Mouse (Mus musculus) limb, embryonic 10.5 days (tissue): ENCODE measurements around the gene Ap5z1. TPM values are rescaled to one million over a fixed set of nuclear protein-coding genes. Genes with fewer than 3 reads are reported as not detected.
A peak's percentile ranks its signal among the peaks of the same experiment; 100 is the strongest.

Source experiments
- DNase-seq: peaks from one replicate; pipeline ENCODE4 v3.0.0-alpha.2; 2017; ENCODE audit warnings: low spot score
- H3K27ac ChIP-seq: fragments of 300-500 bp; sonication (generic); 2 replicates; pipeline ENCODE4 v1.5.1; 2016; ENCODE audit warnings: mild to moderate bottlenecking
- H3K27me3 ChIP-seq: fragments of 300-500 bp; sonication (generic); 2 replicates; pipeline ENCODE4 v1.6.1; 2016; ENCODE audit warnings: low read depth, mild to moderate bottlenecking; ENCODE audit not compliant: poor library complexity, severe bottlenecking
- H3K36me3 ChIP-seq: fragments of 300-500 bp; sonication (generic); 2 replicates; pipeline ENCODE4 v1.6.1; 2016; ENCODE audit warnings: mild to moderate bottlenecking, moderate library complexity
- H3K4me1 ChIP-seq: fragments of 300-500 bp; sonication (generic); 2 replicates; pipeline ENCODE4 v1.6.1; 2016
- H3K4me3 ChIP-seq: fragments of 300-500 bp; sonication (generic); 2 replicates; pipeline ENCODE4 v1.5.1; 2016; ENCODE audit warnings: mild to moderate bottlenecking, moderate library complexity
- H3K9me3 ChIP-seq: fragments of 300-500 bp; sonication (generic); replicated peaks from 2 replicates; pipeline ENCODE4 v1.6.1; 2016; ENCODE audit warnings: mild to moderate bottlenecking
- WGBS: fragments of 180-500 bp; shearing (Covaris S2); methylation state at CpG from one replicate; pipeline ENCODE4 v1.1.7; 2016; 5-methylcytosine and 5-hydroxymethylcytosine counted together
- polyA plus RNA-seq: library from polyadenylated mRNA; unstranded; fragments of >200 nt; fragmentation: Nextera tagmentation; extraction: Ambion mirVana; gene quantifications from 2 replicates; pipeline ENCODE4 v1.2.1, GENCODE M21; 2016

Gene Ap5z1
- polyA plus RNA-seq, 1 experiment from 2014 or later, result 16.2 TPM

DNA sequence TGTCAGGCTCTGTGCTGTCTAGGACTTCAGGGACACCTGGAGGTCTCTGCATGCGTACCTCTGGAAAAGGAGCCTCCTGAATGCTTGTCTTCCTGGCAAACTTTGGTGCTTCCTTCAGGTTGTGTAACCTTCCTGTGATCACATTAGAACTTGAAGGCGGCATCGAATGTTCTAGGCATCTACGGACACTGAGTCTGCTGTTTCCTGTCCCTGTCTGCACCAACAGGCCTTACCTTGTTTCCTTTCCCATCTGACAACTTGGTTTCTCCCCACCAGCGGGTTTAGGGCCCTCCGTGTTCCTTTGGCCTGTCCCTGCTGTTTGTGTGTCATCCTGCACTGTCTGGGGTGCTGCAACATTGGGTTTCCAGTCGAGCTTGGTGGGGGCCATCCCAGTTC, 21.7 kb upstream of the Ap5z1 start:
- no peaks in the 10 kb centered on the region for H3K9me3 ChIP-seq
- peaks cover 70% of the 10 kb centered on the region for H3K4me1 ChIP-seq
- peak overlapping the region; percentile 87; the same call in 1 of the 2 replicates for H3K27ac ChIP-seq
- H3K4me3 ChIP-seq, result no peak overlapping the region
- no peaks in the 10 kb centered on the region for H3K27me3 ChIP-seq
- H3K36me3 ChIP-seq, result peaks cover 19% of the 10 kb centered on the region
- 91% methylated on average over 7 of the region's 7 CpGs for WGBS
- DNase-seq, result no peak

DNA sequence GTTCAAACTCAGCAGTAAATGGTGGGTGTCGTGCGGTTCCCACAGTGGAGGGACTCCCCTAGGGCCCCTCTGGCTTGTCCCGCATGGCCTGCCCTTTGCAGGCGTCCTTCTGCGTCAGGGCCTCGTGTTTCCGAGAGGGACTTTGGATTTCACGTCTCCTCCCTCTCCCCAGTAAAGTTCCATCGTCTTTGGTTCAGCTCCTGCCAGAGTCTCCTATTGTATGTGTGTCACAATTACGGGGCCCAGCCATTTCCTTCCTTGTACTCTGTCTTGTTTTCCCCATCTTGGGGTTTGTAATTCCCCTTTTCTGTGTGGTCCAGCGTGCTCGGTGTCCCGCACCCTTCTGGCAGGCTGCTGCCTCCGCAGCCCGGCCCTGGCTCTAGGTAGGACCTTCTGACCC, 20.2 kb upstream of the Ap5z1 start:
- H3K27ac ChIP-seq, result 0 out of 2 replicates have a peak overlapping the region, but pooled peaks have one; percentile 68
- no peaks in the 10 kb centered on the region for H3K27me3 ChIP-seq
- peaks cover 6% of the 10 kb centered on the region for H3K36me3 ChIP-seq
- no peak for DNase-seq
- H3K9me3 ChIP-seq, result no peaks in the 10 kb centered on the region
- no peak overlapping the region for H3K4me3 ChIP-seq
- 79% methylated on average over 15 of the region's 15 CpGs for WGBS
- peaks cover 82% of the 10 kb centered on the region for H3K4me1 ChIP-seq

DNA sequence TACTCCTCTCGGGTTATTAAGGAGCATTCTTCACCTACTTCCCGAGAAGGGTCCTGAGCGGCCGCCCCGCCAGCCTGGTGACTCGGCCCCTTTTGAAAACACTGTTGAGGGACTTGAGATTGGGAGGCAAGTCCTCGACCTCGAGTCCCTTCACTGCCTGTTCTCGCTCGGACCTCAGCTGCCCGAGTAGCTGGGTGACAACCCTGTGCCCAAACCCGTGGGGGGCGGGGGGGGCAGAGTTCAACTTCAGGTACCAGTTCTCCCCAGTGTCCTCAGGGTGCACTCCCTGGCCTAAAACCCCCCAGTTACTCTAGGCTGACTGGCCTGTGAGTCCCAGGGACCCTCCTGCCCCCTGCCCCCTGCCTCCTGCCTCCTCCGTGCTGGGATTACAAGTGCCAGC, 19.8 kb upstream of the Ap5z1 start:
- Histone ChIP-seq H3K27me3 (no peaks in the 10 kb centered on the region), H3K36me3 (peaks cover 7% of the 10 kb centered on the region), H3K9me3 (no peaks in the 10 kb centered on the region), H3K27ac (peak overlapping the region; percentile 68), H3K4me3 (no peak overlapping the region), H3K4me1 (peaks cover 85% of the 10 kb centered on the region)
- 78% methylated on average over 14 of the region's 14 CpGs for WGBS
- no peak for DNase-seq

DNA sequence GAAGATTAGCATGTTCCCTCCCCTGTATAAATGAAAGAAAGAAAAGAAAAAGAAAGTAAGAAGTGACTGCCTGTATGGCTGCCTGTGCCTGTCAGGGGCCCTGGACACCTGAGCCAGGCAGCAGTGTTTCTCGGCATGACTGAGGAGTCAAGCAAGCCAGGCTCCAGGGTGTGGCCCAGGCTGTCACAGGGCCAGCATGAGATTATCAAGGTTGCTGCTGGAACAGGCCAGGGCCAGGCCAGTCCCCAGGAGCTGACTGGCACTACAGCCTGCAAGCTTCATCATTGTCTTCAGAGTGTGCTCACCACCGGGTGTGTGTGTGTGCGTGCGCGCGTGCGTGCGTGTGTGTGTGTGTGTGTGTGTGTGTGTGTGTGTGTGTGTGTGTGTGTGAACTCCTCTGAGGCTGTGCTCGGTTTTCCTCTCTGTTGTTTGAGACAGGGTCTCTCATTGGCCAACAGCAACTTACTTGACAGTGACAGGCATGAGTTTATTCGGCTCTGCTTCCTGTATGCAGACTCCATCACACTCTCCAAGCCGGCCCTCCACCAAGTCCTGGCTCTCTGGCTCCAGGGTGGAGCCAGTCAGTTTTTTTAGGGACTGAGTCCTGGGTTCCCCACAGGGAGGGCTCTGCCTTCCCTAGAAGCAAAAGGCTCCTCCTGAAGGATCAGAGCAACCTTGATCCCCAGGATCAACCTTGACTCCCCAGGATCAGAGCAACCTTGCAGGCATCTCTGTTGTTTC, 18.8 kb upstream of the Ap5z1 start:
- Histone ChIP-seq H3K36me3 (peaks cover 15% of the 10 kb centered on the region), H3K4me3 (no peak overlapping the region), H3K27ac (peak overlapping the region; percentile 68), H3K4me1 (peaks cover 76% of the 10 kb centered on the region), H3K27me3 (no peaks in the 10 kb centered on the region), H3K9me3 (no peaks in the 10 kb centered on the region)
- WGBS, result 68% methylated on average over 11 of the region's 11 CpGs
- DNase-seq, result no peak

DNA sequence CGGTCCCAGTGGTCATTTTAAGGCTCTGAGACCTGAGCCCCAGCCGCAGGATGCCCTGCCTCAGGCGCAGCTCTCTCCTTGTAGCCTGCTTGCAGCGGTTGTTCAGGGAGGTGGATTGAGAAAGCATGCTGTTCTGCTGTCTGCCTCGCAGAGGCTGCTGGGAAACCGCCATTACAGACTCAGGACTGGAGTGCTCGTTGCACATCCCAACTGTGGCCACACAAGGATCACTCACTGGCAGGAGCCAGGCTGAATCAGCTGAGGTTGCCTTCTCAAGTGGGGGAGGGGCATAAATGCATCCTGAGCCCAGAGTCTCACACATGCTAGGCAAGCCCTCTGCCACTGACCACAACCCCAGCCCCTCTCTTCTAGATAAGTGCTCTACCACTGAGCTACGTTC, 18.0 kb upstream of the Ap5z1 start:
- no peak for DNase-seq
- Histone ChIP-seq H3K4me3 (no peak overlapping the region), H3K9me3 (no peaks in the 10 kb centered on the region), H3K27ac (peak overlapping the region; percentile 68), H3K27me3 (no peaks in the 10 kb centered on the region), H3K36me3 (peaks cover 23% of the 10 kb centered on the region), H3K4me1 (peaks cover 69% of the 10 kb centered on the region)
- WGBS, result 52% methylated on average over 8 of the region's 8 CpGs

DNA sequence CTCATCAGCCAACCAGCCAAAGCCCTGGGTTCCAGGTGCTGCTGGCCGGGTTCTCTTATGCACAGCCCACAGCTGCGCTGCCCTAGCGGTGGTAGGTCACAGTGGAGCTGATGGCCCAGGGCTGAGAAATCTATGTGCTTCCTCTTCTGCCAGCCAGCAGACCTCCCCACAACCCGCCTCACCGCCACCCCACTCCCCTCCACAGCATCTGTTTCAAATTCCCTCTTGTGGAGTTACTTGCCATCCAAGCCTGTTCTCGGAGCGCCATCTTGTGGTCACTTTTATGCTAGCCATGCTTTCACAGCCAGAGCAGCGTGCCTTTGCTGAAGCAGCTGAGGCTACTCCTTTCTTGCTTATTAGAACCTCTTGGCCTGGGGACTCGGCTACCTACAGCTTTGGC, 15.7 kb upstream of the Ap5z1 start:
- no peaks in the 10 kb centered on the region for H3K9me3 ChIP-seq
- H3K36me3 ChIP-seq, result peaks cover 42% of the 10 kb centered on the region
- H3K27ac ChIP-seq, result peak overlapping the region; percentile 79
- 0 out of 2 replicates have a peak overlapping the region, but pooled peaks have one; percentile 10 for H3K4me3 ChIP-seq
- peaks cover 64% of the 10 kb centered on the region for H3K4me1 ChIP-seq
- 5% methylated on average over 9 of the region's 9 CpGs for WGBS
- peak; percentile 96 for DNase-seq
- H3K27me3 ChIP-seq, result no peaks in the 10 kb centered on the region

DNA sequence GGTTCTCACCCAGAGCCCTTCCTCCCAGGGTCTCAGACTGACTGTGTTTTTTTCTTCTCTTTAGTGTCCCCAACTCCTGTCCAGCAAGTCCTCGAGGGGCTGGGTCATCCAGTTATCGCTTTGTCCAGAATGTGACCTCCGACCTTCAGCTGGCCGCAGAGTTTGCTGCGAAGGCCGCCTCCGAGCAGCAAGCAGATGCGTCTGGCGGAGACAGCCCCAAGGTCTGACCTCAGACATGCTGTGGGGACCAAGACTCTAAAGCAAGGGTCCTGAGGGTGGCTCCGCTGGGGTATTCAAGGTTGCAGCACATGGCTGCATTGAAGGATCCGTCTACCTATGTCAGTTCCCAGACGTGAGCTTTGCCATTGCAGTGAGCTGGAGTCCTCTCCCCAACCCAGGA, 15.1 kb upstream of the Ap5z1 start:
- Histone ChIP-seq H3K27me3 (no peaks in the 10 kb centered on the region), H3K4me3 (no peak overlapping the region), H3K4me1 (peaks cover 58% of the 10 kb centered on the region), H3K36me3 (peaks cover 46% of the 10 kb centered on the region), H3K27ac (peak overlapping the region; percentile 79), H3K9me3 (no peaks in the 10 kb centered on the region)
- no peak for DNase-seq
- WGBS, result 53% methylated on average over 12 of the region's 12 CpGs

DNA sequence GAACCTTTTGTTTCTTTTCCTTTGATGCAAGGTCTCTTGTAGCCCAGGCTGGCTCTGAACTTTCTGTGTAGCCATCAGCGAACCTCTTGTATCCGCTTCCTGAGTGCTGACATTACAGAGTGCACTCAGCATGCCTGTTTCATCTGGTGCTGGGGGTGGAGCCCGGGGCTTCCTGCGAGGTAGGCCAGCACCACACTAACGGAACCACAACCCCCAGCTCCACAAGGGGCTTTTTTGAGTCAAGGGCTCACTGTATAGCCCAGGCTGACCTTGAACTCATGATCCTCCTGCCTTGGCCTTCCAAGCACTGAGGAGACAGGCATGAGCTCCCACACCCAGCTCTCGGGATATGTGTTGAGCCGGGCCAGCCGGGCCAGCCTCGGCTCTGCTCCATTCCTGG, 12.9 kb upstream of the Ap5z1 start:
- DNase-seq, result no peak
- Histone ChIP-seq H3K4me1 (peaks cover 40% of the 10 kb centered on the region), H3K27me3 (no peaks in the 10 kb centered on the region), H3K36me3 (peaks cover 68% of the 10 kb centered on the region), H3K4me3 (no peak overlapping the region), H3K27ac (no peak overlapping the region), H3K9me3 (no peaks in the 10 kb centered on the region)
- 93% methylated on average over 9 of the region's 9 CpGs for WGBS

DNA sequence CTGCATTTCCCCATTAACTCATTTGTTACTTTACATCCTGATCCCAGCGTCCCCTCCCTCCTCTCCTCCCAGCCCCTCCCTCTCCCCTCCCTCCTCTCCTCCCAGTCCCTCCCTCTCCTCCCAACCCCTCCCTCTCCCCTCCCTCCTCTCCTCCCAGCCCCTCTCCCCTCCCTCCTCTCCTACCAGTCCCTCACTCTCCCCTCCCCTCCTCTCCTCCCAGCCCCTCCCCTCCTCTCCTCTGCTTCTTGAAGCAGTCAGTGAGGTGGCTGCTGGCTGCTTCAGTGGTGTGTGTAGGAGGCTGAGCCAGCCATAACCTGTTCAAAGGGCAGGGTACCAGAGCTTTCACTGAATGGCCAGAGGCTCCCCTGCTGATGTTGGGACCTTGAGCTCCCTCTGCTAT, 12.0 kb upstream of the Ap5z1 start:
- Histone ChIP-seq H3K27ac (peak overlapping the region; percentile 23; the same call in 1 of the 2 replicates), H3K36me3 (peaks cover 77% of the 10 kb centered on the region), H3K4me1 (peaks cover 40% of the 10 kb centered on the region), H3K27me3 (no peaks in the 10 kb centered on the region), H3K4me3 (no peak overlapping the region), H3K9me3 (no peaks in the 10 kb centered on the region)
- DNase-seq, result peak; percentile 69
- 18% methylated on average over 1 of the region's 1 CpGs for WGBS

DNA sequence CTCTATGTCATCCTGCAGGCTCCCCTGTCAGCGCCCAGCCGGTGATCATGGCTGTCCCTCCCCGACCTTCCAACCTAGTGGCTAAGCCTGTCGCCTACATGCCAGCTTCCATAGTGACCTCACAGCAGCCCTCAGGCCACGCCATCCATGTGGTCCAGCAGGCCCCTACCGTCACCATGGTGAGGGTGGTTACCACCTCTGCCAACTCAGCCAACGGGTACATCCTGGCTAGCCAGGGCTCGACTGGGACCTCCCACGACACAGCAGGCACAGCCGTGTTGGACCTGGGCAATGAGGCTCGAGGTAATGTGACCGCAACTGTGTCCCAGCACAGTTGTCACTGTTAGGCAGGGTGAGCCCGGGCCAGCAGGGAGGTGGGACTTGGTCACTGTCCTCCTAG, 10.0 kb upstream of the Ap5z1 start:
- Histone ChIP-seq H3K4me1 (peaks cover 21% of the 10 kb centered on the region), H3K9me3 (no peaks in the 10 kb centered on the region), H3K36me3 (peaks cover 96% of the 10 kb centered on the region), H3K27me3 (no peaks in the 10 kb centered on the region), H3K27ac (no peak overlapping the region), H3K4me3 (no peak overlapping the region)
- WGBS, result 97% methylated on average over 13 of the region's 13 CpGs
- no peak for DNase-seq

DNA sequence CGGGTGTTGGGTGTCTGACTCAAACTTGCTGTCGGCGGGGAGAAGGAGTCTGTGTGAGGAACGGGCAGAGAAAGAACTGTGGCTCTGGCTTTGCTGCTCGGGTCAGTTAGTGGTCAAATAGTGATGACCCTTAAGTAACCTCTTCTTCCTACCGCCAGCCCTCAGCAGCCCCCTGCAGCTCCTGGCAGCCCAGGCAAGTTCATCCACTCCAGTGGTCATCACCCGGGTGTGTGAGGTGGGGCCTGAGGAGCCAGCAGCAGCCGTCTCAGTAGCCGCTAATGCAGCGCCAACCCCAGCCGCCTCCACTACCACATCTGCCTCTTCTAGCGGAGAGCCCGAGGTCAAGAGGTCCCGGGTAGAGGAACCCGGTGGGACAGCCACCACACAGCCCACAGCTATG, 7.4 kb upstream of the Ap5z1 start:
- Histone ChIP-seq H3K27ac (peak overlapping the region; percentile 2), H3K36me3 (peaks cover 90% of the 10 kb centered on the region), H3K4me3 (no peak overlapping the region), H3K27me3 (no peaks in the 10 kb centered on the region), H3K9me3 (no peaks in the 10 kb centered on the region), H3K4me1 (peaks cover 15% of the 10 kb centered on the region)
- 59% methylated on average over 15 of the region's 15 CpGs for WGBS
- DNase-seq, result no peak

DNA sequence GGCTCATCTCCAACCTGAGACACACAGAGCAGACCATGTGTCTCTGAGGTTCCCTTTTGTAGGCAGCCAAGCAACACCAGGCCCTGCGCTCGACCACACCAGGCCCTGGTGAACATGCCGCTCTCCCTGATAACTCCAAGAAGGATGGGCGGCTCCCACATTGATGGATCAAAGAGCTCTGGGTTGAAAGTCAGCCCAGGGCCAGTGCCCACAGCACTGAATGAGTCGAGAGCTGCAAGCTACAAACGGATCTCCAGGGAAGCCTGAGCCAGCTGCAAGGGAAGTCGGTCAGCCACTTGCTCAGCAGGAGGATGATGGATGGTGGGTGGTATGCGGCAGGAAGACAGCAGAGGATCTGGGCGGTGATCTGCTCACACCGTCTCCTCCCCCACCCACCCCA, 6.4 kb upstream of the Ap5z1 start:
- Histone ChIP-seq H3K27ac (no peak overlapping the region), H3K9me3 (no peaks in the 10 kb centered on the region), H3K27me3 (no peaks in the 10 kb centered on the region), H3K4me3 (no peak overlapping the region), H3K36me3 (peaks cover 86% of the 10 kb centered on the region), H3K4me1 (peaks cover 9% of the 10 kb centered on the region; the same call in 1 of the 2 replicates)
- DNase-seq, result no peak
- 50% methylated on average over 10 of the region's 10 CpGs for WGBS

DNA sequence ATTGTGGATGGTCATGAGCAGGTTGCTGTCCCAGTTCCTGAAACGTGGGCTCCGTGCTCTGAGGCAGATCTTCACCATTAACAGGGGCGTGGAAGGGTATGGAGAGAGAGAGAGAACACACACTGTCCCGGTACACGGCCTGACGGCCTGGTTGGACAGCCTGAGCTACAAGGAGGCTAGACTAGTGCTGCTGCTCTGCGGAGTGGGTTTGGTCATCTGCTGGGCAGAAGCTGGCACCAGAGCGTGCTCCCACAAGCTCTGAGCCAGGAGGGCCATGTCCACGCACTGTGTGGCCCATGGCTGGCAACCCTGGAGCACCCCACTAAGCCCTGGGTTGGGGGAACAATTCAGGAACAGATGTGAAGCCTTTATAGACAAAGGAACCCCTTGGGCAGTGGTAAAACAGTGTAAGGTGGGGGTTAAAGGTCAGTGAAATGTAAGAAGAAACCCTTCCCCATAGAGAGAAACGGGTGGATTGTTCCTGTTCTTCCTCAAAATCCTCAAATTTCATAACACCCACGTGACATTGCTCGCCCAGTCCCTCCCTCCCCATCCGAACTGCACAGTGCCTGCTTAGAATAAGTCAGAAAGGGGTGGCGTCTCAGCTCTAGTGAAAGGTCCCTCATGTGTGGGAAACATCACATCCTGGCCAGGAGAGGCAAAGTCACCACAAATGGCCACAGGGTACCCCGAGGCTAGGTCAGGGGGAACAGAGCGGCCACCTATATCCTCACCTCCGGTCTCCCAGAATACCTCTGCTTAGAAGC, 4.8 kb upstream of the Ap5z1 start:
- H3K4me3 ChIP-seq, result no peak overlapping the region
- no peaks in the 10 kb centered on the region for H3K27me3 ChIP-seq
- peaks cover 14% of the 10 kb centered on the region for H3K4me1 ChIP-seq
- H3K9me3 ChIP-seq, result no peaks in the 10 kb centered on the region
- 93% methylated on average over 17 of the region's 17 CpGs for WGBS
- DNase-seq, result no peak
- H3K36me3 ChIP-seq, result peaks cover 74% of the 10 kb centered on the region
- H3K27ac ChIP-seq, result no peak overlapping the region
